Mouse (Mus musculus) heart, postnatal 25 days (tissue): ENCODE results near the gene Eno1. TPM values are rescaled to one million over a fixed set of nuclear protein-coding genes. Genes with fewer than 3 reads are reported as not detected.

Source experiments
- DNase-seq: peaks from one replicate; pipeline ENCODE4 v3.0.0; 2022; ENCODE audit warnings: low spot score
- intact Hi-C: fragments of 180-260 bp; cut with DNase I; formaldehyde crosslinking; loops from one replicate; pipeline ENCODE4 v1.15.1; 2025
- total RNA-seq, 2 experiments: library from RNA; stranded (reverse); gene quantifications; 2 replicates each; pipeline ENCODE4 v1.2.3; 2021

Gene Eno1
- 100 to 1,000 TPM; 119 to 136 TPM for total RNA-seq

DNA sequence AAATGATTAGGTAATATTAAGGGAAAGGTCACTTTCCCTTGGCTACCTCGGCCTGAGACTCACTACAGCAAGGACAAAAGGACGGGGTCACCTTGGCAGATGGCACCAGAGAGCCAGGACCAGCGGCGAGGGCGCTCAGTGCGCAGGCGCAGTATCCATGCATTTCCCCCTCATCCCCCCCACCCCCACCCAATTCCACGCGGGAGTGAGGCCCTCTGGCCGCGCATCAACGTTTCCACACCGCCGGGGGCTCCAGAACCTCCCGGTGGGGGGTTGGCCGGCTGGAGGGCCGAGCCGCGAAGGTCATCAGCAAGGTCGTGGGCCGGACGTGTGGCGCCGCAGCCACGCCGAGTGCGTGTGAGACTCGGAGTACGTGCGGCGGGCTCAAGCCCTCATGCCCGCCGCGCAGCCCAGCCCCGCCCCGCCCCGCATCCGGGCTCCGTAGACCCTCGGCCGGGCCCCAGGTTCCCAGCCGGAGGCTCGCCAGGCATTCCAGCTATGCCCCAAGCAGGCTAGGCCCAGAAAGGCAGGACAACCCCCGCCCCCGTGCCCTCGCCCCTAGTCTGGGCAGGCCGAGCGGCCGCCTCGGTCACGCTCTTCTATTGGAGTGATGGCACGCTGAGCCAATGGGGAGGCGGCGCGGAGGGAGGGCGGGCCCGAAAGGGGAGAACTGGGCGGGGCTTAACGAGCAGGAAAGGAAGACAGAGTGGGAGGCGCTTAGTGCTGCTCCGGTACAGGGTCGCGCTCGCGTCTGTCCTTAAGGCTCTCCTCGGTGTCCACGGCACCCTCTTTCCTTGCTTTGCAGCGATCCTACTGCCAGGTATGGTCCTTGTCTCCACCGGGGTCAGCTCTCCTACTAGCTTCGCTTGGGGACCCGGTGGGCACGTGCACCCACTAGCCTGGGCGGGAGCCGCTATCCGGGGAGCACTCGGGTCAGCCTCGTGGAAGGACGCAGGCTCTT, at the start of gene Eno1:
Eno1 (plus strand) TSS at position 201 of the 961 bp plus-strand sequence.
- intact Hi-C loops, result no loop called here
- peak; percentile 91 for DNase-seq

GRCm38 (mm10) chr4:150188236-150188635, 48.3 kb upstream of the Eno1 start:
- intact Hi-C loops, result no loop called here
- no peak for DNase-seq

DNA sequence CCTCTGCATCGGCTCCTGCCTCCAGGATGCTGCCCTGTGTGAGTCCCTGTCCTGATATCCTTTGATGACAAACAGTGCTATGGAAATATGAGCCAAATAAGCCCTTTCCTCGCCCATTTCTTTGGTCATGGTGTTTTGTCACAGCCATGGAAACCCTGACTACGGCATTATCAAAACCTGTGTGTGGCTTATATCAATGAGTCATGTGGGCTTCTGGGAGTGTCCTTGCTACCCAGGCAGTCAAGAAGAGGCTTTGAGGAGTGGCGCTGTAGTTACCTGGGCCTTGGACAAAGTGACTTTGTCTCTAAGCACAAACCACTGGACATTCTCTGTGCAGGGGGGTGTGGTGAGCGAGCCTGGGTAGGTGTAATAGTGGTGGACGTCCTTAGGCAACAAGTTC, 44.3 kb upstream of the Eno1 start:
- intact Hi-C loops, result no loop called here
- DNase-seq, result no peak

DNA sequence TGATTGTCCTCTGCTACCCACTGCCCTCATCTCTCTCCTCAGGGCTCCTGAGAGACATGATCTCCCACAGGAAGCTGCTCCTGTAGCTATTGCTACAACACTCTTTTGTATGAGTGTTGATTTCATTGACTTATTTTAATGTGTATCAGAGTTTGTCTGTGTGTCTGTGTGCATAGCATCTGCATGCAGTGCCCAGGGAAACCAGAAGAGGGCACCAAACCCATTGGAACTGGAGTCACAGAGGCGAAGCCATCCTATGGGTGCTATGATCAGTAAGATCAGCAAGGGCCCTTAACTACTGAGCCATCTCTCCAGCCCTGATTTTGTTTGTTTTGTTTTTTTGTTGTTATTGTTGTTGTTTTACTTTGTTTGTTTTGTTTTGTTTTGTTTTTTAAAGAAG, 42.6 kb upstream of the Eno1 start:
- DNase-seq, result no peak
- intact Hi-C loops, result no loop called here

DNA sequence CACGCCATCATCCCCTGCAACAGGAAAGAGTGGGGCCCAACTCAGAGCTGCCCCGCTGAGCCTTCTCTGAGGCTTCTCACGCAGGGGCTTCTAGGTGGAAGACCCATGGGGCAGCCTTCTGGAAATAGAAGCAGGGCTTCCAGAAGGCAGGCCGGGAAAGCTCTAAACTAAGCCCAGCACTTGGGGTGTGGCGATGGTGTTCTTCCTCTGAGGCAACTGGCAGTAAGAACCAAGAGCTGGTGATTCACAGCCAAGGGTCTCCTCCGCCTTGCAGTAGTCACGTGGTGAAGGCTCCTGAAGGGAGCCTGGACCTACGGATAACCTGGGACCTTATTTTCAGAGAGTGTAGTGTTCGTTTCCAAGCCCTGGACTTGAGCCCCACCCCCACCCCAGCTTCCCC, 38.3 kb upstream of the Eno1 start:
- intact Hi-C loops, result no loop called here
- no peak for DNase-seq

- no peak for DNase-seq
- intact Hi-C loops, result no loop called here
Observed at GRCm38 (mm10) chr4:150201232-150201631, 35.3 kb upstream of the Eno1 start, which contains the start of gene Car6. Gene Car6, minus strand, starts transcription at chr4:150201332.

DNA sequence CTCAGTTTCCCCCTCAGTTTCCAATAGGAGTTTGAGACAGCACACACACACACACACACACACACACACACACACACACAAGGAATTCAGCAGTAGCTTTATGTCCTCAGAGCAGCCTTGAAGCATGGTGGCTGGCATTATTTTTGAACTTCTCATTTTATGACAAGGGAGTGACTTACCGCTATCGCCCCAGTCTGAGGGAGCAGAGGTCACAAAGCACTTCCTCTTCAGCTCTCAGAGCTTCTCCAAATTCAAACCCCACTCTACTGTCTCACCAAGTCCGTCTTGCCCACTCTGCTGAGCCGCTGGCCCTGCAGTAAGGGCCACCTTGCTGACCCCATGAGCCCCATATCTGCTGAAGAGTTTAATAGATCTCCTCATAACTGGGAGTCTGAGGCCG, 33.8 kb upstream of the Eno1 start:
- intact Hi-C loops, result no loop called here
- no peak for DNase-seq

DNA sequence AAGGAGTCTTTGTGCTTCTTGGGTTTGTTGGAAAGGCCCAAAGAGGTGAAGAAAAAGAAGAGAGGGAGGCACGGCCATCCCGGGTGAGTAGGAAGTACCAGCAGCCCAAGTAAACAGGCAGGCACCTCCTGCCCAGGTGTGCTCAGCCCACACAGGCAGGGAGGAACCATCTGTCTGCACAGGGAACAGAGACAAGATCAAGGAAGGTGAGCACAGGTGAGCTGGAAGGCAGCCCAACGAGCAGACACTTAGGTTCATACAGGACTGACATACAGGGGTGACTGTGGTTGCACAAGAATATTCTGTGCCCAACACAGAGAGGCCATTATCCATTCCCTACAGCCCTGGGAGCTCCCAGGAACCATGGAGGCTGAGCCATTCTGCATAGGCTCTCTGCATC, 31.6 kb upstream of the Eno1 start:
- no peak for DNase-seq
- intact Hi-C loops, result no loop called here

GRCm38 (mm10) chr4:150209751-150210150, 26.8 kb upstream of the Eno1 start:
- intact Hi-C loops, result loop anchor here (5.0 kb wide), 1 partner anchor 72 kb away; no protein-coding TSS in a partner anchor
- DNase-seq, result no peak

DNA sequence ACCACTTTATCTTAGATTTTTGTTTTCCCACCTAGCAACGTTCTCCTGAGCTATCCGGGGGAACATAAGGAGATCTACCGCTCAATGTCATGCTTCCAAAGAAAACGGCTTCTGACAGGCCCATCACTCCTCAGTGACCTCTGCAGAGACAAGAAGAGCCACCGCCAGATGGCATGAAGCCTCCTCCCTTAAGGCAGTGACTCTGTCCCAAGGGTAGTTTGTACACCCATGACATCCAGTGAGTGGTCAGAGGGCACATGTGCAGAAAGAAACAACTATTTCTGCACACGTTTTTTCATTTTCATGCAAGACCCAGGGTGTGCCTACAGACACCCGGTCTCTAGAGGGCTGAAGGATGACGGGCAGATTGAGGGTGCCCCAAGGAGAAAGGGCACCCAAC, 26.2 kb upstream of the Eno1 start:
- no peak for DNase-seq
- intact Hi-C loops, result loop anchor here (5.0 kb wide), 1 partner anchor 73 kb away; no protein-coding TSS in a partner anchor

GRCm38 (mm10) chr4:150211930-150212552, 24.5 kb upstream of the Eno1 start:
- intact Hi-C loops, result loop anchor here (5.0 kb wide), 1 partner anchor 75 kb away; no protein-coding TSS in a partner anchor

DNA sequence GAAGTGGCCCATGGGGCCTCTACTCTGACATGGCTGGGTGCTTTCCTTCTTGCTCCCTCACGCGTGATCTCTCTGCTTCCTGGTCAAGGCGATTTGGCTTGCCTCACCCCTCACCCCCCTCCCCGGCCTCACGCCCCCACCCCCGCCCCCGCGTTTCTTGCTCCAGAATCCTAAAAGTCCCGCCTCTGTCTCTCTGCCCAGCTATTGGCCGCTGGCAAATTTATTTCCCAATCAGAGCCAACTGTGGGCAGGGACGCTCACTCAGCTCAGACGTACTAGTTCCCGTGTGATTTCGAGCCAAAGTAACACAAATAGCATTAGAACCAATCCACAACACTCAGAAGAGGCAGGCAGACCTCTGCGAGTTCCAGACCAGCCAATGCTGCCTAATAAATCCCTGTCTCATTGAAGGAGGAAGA, 24.0 kb upstream of the Eno1 start:
- intact Hi-C loops, result loop anchor here (5.0 kb wide), 1 partner anchor 75 kb away; no protein-coding TSS in a partner anchor
- DNase-seq, result no peak

More at GRCm38 (mm10) chr4:150211930-150212552, 24.5 kb upstream of the Eno1 start:
- no peak for DNase-seq

GRCm38 (mm10) chr4:150213910-150214309, 22.6 kb upstream of the Eno1 start:
- intact Hi-C loops, result loop anchor here (5.0 kb wide), 1 partner anchor 77 kb away; no protein-coding TSS in a partner anchor
- no peak for DNase-seq

GRCm38 (mm10) chr4:150216423-150216822, 20.1 kb upstream of the Eno1 start:
- DNase-seq, result no peak
- intact Hi-C loops, result loop anchor here (2.0 kb wide), 1 partner anchor 40 kb away; no protein-coding TSS in a partner anchor

DNA sequence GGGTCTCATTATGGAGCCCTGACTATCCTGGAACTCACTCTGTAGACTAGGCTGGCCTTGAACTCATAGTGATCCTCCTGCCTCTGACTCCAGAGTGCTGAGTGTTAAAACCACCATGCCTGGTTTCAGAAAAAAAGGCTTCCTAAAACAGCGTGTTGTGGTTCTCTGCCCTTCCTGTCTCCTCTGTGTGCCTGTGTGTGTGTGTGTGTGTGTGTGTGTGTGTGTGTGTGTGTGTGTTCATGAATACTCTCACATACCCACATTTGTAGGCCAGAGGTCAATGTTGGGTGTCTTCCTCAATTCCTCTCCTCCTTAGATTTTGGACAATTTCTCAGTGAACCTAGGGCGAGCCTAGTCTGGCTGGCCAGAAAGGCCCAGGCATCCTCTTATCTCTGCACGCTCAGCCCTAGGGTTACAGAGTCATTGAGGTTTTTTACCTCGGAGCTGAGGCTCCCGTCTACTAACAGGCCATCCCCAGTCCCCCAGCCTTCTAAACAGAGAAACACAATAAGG, 19.4 kb upstream of the Eno1 start:
- intact Hi-C loops, result loop anchor here (2.0 kb wide), 1 partner anchor 40 kb away; no protein-coding TSS in a partner anchor
- DNase-seq, result no peak

GRCm38 (mm10) chr4:150217935-150218334, 18.6 kb upstream of the Eno1 start:
- intact Hi-C loops, result loop anchor here (2.0 kb wide), 2 partner anchors 23 to 41 kb away; no protein-coding TSS in a partner anchor
- no peak for DNase-seq

DNA sequence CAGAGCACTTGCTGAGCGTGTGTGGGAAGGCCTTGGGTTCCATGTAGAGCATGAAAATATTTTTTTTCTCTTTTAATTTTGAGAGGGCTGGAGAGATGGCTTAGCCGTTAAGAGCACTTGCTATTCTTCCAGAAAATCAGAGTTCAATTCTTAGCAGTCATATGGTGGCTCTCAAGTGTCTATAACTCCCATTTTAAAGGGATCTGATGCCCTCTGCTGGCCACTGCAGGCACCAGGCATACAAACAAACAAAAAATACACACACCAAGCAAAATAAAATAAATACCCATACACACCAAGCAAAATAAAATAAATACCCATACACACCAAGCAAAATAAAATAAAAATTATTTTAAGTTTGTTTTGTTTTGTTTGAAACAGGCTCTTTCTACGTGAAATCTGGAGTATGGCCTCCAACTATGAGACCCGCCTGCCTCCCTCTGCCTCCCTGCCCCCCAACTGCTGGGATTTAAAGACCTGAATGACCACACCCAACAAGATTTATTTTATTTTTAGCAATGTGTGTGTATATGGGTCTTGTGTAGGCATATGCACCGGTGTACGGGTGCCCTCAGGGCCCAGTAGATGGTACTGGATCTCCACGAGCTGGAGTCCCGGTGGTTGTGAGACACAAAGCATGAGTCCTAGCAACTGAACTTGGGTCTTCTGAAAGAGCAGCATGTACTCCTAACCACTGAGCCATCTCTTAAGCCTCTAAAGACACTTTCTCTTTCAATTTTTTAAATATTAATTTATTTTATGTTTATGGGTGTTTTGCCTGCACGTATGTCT, 16.8 kb upstream of the Eno1 start:
- intact Hi-C loops, result loop anchor here (2.0 kb wide), 1 partner anchor 21 kb away; no protein-coding TSS in a partner anchor
- no peak for DNase-seq

GRCm38 (mm10) chr4:150220584-150220983, 15.9 kb upstream of the Eno1 start:
- intact Hi-C loops, result no loop called here
- DNase-seq, result no peak

DNA sequence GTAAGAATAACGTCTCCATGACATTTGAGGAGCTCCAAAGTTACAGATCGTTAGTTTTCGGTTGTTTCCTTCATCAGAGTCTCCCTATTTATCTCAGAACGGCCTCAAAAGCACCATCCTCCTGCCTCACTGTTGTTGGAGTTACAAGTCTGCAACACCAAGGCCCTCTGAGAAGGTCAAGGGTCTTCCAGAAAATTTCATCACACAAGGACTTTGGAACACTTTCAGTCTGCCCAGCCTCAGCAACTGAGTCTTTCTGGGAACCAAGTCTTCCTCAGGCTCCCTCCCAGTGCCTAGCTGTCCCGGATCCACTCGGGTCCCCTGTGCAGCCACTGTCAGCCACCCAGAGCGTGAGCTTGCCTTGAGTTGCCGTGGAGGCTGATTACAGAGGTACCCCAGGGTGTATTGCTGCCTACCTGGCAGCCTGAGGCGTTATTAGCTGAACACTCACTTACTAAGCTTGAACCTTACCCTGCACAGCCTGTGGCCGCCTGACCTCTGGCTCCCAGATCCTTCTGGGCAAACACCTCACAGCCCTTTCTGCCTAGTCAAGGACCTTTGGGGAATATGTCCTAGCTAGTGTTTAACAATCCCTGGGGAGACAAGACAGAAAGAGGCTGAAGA, 15.4 kb upstream of the Eno1 start:
- intact Hi-C loops, result no loop called here
- DNase-seq, result no peak
